In the genomic region with DNA sequence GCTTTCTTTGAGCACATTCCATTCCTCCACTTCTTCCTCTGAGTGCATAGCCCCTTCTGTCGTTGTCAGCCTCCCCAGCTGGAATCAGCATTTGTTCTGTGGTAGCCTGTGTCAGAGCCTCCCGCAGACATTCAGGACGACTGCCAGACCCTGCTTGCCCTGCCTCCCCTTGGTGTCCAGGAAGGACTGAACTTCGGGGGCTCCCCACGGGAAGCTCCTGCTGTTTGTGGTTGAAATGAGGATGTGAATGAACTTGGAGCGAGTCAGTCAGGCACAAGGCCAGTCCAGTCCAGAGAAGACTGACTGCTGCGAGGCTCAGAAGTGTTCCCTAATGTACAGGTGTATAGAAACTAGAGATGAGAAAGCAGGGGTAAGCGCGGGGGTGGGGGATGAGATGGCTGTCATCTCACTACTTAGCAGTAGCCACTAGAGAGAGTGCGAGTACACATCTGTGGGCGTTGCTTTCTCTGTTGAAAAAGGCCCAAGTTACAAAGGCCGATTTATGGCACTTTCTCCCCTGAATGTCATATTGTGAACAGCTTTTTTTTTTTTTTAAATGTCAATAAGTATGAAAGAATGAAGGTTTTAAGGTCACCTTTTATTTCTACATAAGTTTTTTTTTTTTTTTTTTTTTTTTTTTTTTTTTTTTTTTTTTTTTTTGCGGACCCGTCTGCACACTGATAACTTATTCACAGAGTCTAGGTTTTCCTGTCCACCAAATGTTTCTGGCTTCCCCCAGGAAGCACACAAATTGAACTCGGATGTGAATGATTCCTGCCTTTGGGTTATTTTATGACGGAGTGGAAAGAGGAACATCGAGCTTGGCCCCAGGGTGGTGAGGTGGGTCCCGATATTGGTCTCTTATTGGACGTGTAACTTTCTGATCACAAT, we compare ENCODE assay signal across 8 mouse cellular contexts. TPM values are rescaled to one million over a fixed set of nuclear protein-coding genes. Genes with fewer than 3 reads are reported as not detected.
DNase-seq lines count a peak whose midpoint lies in the region; ATAC-seq and TF ChIP-seq lines count a peak whose summit lies in the region.

No protein-coding gene starts in this region.

- no peaks in the 10 kb centered on the region for H3K9me3 ChIP-seq in lung, embryonic 14.5 days (ENCODE audit: low read depth, low read length)
- no peaks in the 10 kb centered on the region for H3K9me3 ChIP-seq in heart, embryonic 15.5 days (replicated peaks)
- no peaks in the 10 kb centered on the region for H3K9me3 ChIP-seq in limb, embryonic 14.5 days (ENCODE audit: control insufficient read depth, low read length)

- no peak overlapping the region for H3K9ac ChIP-seq in lung, embryonic 14.5 days
- H3K9ac ChIP-seq in heart, embryonic 15.5 days: no peak overlapping the region
- no peak overlapping the region for H3K9ac ChIP-seq in limb, embryonic 14.5 days (ENCODE audit: low read depth, low read length, severe bottlenecking)

- no peak for TF ChIP-seq POLR2A in brain, embryonic 14.5 days (IDR thresholded peaks at IDR 0.05; ENCODE audit: borderline replicate concordance, extremely low read depth, insufficient read depth, insufficient read length, poor library complexity, severe bottlenecking)
- no peak for TF ChIP-seq POLR2A in limb, embryonic 14.5 days (IDR thresholded peaks at IDR 0.05; ENCODE audit: borderline replicate concordance, extremely low read depth, insufficient read depth, insufficient read length)

- H3K36me3 ChIP-seq in lung, embryonic 14.5 days (ENCODE audit: insufficient read depth): peaks cover 16% of the 10 kb centered on the region; the same call in 1 of the 2 replicates
- peaks cover 3% of the 10 kb centered on the region; the same call in 1 of the 2 replicates for H3K36me3 ChIP-seq in heart, embryonic 15.5 days
- H3K36me3 ChIP-seq in limb, embryonic 14.5 days (ENCODE audit: control insufficient read depth, insufficient read depth, low read length): peaks cover 16% of the 10 kb centered on the region; the same call in 1 of the 2 replicates
- no peaks in the 10 kb centered on the region for H3K36me3 ChIP-seq in splenic B cell, adult 2 months (ENCODE audit: control insufficient read depth, insufficient read depth, low read length, poor library complexity, severe bottlenecking)

- H3K4me1 ChIP-seq in lung, embryonic 14.5 days (ENCODE audit: insufficient read depth): peaks cover 6% of the 10 kb centered on the region
- H3K4me1 ChIP-seq in heart, embryonic 15.5 days (replicated peaks): peaks cover 36% of the 10 kb centered on the region
- H3K4me1 ChIP-seq in limb, embryonic 14.5 days (ENCODE audit: control insufficient read depth, insufficient read depth, low read length): peaks cover 5% of the 10 kb centered on the region; the same call in 1 of the 2 replicates

- peak overlapping the region; percentile 31 for H3K4me2 ChIP-seq in lung, embryonic 14.5 days
- H3K4me2 ChIP-seq in heart, embryonic 15.5 days: peak overlapping the region; percentile 39
- no peak overlapping the region for H3K4me2 ChIP-seq in limb, embryonic 14.5 days (replicated peaks; ENCODE audit: low read depth, low read length, severe bottlenecking)

- peak; percentile 57; the same call in 1 of the 2 replicates for ATAC-seq in lung, embryonic 14.5 days (ENCODE audit: insufficient read depth)
- 0 out of 2 replicates have a peak, but pooled peaks have one; percentile 23 for ATAC-seq in heart, embryonic 15.5 days (replicated peaks; ENCODE audit: insufficient number of reproducible peaks, insufficient read depth, low FRiP score, low read depth)
- ATAC-seq in limb, embryonic 14.5 days (ENCODE audit: low FRiP score, low read depth): peak; percentile 48; the same call in 1 of the 2 replicates

- DNase-seq in lung, embryonic 14.5 days: peak; percentile 60
- no peak for DNase-seq in lung, postnatal 36 days
- DNase-seq in brain, embryonic 14.5 days (ENCODE audit: low read depth): peak; percentile 58
- peak; percentile 48 for DNase-seq in limb, embryonic 14.5 days (ENCODE audit: low spot score)
- peak; percentile 27 for DNase-seq in splenic B cell, adult 2 months (ENCODE audit: low read depth, low spot score)
- DNase-seq in urinary bladder, adult 2 months (ENCODE audit: low spot score): no peak
- DNase-seq in layer of hippocampus, adult 11-12 months (ENCODE audit: low spot score): no peak

- no peak overlapping the region for H3K4me3 ChIP-seq in lung, embryonic 14.5 days (ENCODE audit: low read depth, low read length)
- peak overlapping the region; percentile 7; the same call in 1 of the 2 replicates for H3K4me3 ChIP-seq in heart, embryonic 15.5 days
- H3K4me3 ChIP-seq in limb, embryonic 14.5 days (replicated peaks; ENCODE audit: low read length): no peak overlapping the region

- WGBS in lung, embryonic 14.5 days: 37% methylated on average over 19 of the region's 19 CpGs
- WGBS in heart, embryonic 15.5 days: 35% methylated on average over 19 of the region's 19 CpGs
- 40% methylated on average over 19 of the region's 19 CpGs for WGBS in limb, embryonic 14.5 days

- TF ChIP-seq CTCF in lung, embryonic 14.5 days (IDR thresholded peaks at IDR 0.05; ENCODE audit: low read depth): no peak
- TF ChIP-seq CTCF in brain, embryonic 14.5 days (IDR thresholded peaks at IDR 0.05; ENCODE audit: borderline replicate concordance, extremely low read depth, insufficient read depth, insufficient read length): no peak

- H3K27ac ChIP-seq in lung, embryonic 14.5 days (ENCODE audit: low read depth): peak overlapping the region; percentile 58; the same call in 1 of the 2 replicates
- H3K27ac ChIP-seq in heart, embryonic 15.5 days: peak overlapping the region; percentile 28; the same call in 1 of the 2 replicates
- H3K27ac ChIP-seq in limb, embryonic 14.5 days (replicated peaks; ENCODE audit: low read depth, low read length): 0 out of 2 replicates have a peak overlapping the region, but pooled peaks have one; percentile 26

- H3K27me3 ChIP-seq in lung, embryonic 14.5 days (ENCODE audit: insufficient read depth, low read length): no peaks in the 10 kb centered on the region
- H3K27me3 ChIP-seq in heart, embryonic 15.5 days: no peaks in the 10 kb centered on the region
- no peaks in the 10 kb centered on the region for H3K27me3 ChIP-seq in limb, embryonic 14.5 days (ENCODE audit: control insufficient read depth, insufficient read depth, low read length)
- H3K27me3 ChIP-seq in splenic B cell, adult 2 months (ENCODE audit: control insufficient read depth, insufficient read depth, low read length, poor library complexity, severe bottlenecking): no peaks in the 10 kb centered on the region

RNA-seq across cellular contexts. Expression of gene Fam174b, which starts 31.5 kb away (rescaled TPM):
- polyA plus RNA-seq in lung, embryonic 14.5 days (2014; fragmentation: Nextera tagmentation; extraction: Ambion mirVana): 72.6 and 74.8 TPM in 2 replicates
- 15.5 and 23.7 TPM in 2 replicates for polyA plus RNA-seq in brain, embryonic 14.5 days (2012; rRNA removed)
- polyA plus RNA-seq in heart, embryonic 15.5 days (2015; fragmentation: Nextera tagmentation; extraction: Ambion mirVana): 50.1 and 57.6 TPM in 2 replicates
- polyA plus RNA-seq in limb, embryonic 14.5 days (2012; rRNA removed): 20.8 and 23.4 TPM in 2 replicates
- polyA plus RNA-seq in limb, embryonic 14.5 days (2014; fragmentation: Nextera tagmentation; extraction: Ambion mirVana): 31.3 and 34.4 TPM in 2 replicates
- polyA plus RNA-seq in urinary bladder, adult 2 months (2012; rRNA removed): 49.2 and 52.9 TPM in 2 replicates

Comparison
In these comparisons a context has a peak if more than half of its experiments do, and no peak if none do; other contexts are left out.
1. DNase-seq: peak in lung, embryonic 14.5 days (single experiment), brain, embryonic 14.5 days (single experiment), limb, embryonic 14.5 days (single experiment) and splenic B cell, adult 2 months (single experiment); none in lung, postnatal 36 days (single experiment), urinary bladder, adult 2 months (single experiment) and layer of hippocampus, adult 11-12 months (single experiment).
2. Peak in every context shown above with its lines, with median percentiles within 50 percentile points of each other: ATAC-seq and H3K27ac ChIP-seq.